Mouse (Mus musculus) kidney, adult 9 months (tissue): Measurements from ENCODE around the gene BC024978.
A peak's percentile ranks its signal among the peaks of the same experiment; 100 is the strongest.

ENCODE experiments used
- DNase-seq: peaks from one replicate; pipeline ENCODE4 v3.0.0; 2022

The BC024978 gene

GRCm38 (mm10) chr7:27178324-27179216 is 17.0 kb upstream of the BC024978 start, which contains the start of gene Rab4b:
Gene Rab4b (minus strand): TSS chr7:27178896.
- peak; percentile 100 for DNase-seq

GRCm38 (mm10) chr7:27179217-27179918 is 16.2 kb upstream of the BC024978 start:
- no peak for DNase-seq

DNA sequence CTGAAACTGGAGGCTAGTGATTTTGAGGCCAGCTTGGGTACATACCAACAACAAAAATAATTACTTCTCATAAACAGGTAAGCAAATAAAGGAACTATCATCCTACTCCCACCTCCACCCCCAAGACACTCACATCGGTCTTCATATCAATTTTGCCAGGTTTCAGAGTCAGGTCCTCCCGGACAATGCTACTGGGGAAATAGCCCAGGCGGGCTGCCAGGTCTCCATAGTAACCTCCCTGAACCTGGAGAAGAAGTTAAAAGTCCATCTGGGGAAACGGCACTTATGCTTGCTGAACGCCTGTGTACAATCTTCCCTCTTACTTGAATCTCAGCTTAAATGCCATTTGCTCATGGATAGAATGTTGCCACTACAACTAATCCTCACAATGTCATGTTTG is 15.5 kb upstream of the BC024978 start:
- DNase-seq, result peak; percentile 95

DNA sequence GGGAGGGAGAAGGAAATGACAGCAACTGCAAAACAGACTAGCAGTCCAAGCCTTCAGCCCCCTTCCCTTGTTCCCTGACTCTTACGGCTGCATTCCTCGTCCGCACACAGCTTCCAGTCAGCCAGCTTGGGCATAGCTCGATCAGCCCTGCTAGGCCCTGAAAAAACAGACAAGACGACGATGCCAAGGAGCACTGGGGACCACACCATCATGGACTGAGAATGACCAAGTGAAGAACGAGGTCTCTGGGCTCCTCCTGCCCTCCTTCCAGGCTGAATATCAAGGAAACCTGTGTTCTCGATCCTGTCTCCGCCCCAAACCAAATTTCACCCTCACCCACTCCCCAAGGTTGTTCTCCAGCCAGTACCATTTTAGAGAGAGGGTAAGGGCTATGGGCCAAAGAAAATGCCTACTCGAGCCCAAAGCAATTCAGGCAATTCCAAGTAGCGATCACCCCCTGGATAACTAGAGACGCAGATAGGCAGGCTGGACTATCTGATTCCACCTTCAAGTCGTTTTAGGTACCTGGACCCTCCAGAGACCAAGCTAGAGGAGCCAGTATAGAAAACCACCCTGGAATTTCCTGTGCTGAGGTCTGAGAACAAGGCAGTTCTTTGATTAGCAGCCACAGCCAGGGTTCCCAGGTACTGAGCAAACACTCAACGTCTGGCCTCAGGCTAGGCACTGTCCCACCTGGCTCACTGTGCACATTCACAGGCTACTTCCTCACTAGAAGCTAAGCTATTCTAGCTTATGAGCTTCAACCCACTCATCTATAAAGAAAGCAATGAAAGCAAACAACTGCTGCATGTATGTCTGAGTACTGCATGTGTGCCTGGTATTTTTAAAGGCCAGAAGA is 14.5 kb upstream of the BC024978 start, which contains the start of the genes Gm21983 and Mia:
Gene Gm21983 (minus strand): TSS at position 250 of the 859 bp plus-strand sequence.
Gene Mia (minus strand): TSS at position 321 of the 859 bp plus-strand sequence.
- no peak for DNase-seq

DNA sequence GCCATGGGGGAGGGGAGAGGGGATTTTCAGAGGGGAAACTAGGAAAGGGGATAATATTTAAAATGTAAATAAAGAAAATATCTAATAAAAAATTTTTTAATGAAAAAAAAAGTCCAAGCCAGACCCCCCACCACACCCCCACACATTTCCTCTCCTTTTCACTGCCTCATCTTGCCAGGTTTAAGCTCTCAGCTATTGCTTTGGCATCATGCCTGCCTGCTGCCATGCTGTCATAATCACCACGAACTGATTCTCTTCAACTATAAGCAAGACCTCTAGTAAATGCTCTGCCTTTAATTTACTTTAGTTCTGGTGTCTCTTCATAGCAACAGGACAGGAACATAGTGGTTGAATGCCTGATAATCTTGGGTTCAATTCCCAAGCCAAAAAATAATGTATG is 13.1 kb upstream of the BC024978 start:
- DNase-seq, result no peak

- DNase-seq, result no peak
Measured at GRCm38 (mm10) chr7:27184964-27185363, 10.6 kb upstream of the BC024978 start.

- DNase-seq, result peak; percentile 59
Measured at GRCm38 (mm10) chr7:27185986-27186385, 9.6 kb upstream of the BC024978 start.

GRCm38 (mm10) chr7:27189271-27189931 is 6.2 kb upstream of the BC024978 start:
- no peak for DNase-seq

GRCm38 (mm10) chr7:27192434-27192833 is 3.1 kb upstream of the BC024978 start:
- no peak for DNase-seq

DNA sequence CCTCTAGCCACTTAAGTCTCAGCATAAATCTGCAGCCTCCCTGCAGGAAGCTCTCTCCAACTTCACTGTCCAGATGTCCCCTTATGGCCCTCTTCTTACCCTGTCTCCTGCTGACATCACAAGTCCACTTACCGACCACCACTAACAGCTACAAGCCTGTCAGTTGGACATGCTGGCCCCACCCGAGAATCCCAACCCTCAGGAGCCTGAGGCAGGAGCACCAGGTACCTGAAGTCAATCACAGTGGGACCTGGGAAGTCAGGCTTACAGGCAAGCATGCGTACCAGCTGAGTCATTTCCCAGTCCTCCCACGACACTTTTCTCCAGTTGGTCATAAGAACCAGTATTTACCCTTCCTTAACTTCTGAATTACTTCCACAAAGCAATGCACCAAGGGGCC is 1.9 kb upstream of the BC024978 start:
- no peak for DNase-seq

DNA sequence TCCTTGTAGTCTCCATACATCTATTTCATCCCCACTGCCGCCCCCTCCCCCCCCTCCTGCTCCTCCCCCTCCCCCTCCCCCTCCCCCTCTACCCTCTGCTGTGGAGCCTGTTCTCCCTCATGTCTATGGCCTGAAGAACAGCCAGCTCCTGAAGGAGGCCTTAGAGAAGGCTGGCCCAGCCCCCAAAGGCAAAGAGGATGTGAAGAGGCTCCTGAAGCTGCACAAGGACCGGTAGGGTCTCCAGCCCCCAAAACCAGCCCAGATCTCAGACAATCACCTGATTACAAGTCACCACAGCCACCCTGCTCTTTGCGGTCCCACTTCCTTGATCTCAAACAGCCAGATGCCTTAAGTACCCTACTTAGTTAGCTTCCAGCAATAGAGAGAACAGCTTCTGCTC is 1.6 kb downstream of the BC024978 start:
- no peak for DNase-seq

- no peak for DNase-seq
Measured at GRCm38 (mm10) chr7:27197634-27198033, 2.1 kb downstream of the BC024978 start.

GRCm38 (mm10) chr7:27198355-27198754 is 2.8 kb downstream of the BC024978 start:
- DNase-seq, result no peak

DNA sequence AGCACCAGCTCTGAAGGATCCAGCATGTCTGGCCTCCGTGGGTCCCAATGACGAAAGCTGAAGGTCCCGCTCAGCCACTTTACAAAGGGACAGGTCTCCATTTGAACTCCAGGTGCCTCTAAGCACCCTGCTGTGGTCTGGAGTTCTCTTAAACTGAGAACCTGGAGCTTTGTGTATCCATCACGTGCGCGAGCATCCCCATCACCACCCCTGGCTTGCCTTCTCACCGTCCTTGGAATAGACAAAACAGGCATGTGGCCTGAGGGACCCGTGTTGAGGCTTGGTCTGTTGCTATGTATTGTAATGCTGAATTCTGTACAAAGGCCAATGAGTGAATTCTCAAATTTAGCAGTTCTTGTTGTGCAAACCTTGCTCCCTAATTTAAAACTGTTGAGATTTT is 3.2 kb downstream of the BC024978 start:
- no peak for DNase-seq

DNA sequence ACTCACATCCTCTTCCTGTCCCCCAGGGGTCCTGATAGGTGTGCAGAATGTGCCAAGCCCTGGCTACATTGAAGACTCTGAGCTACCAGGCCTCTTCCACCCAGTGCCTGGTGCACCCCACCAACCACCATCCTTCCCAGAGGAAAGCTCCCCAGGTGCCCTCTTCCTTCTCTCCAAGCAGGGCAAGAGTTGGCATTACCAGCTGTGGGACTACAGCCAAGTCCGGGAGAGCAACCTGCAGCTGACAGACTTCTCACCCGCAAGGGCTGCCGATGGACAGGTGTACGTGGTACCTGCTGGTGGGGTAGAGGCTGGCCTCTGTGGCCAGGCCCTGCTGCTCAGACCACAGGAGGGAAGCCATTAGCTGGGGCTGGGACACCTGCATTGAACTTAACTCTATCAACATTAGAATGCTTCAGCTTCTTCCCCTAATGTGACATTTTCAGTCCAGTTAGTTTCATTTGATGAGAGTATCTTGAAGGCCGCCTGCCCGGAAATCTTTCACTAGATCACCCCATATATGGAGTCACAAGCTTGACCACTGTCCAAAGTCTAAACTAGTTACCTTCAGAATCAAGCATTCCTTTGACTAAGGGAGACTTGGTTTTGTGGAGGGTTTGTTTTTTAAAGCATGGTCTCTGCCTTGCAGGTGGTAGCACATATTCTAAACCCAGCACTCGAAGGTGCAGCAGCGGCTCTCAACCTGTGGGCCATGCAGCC is 8.3 kb downstream of the BC024978 start:
- DNase-seq, result peak; percentile 65

- DNase-seq, result no peak
Measured at GRCm38 (mm10) chr7:27212626-27213025, 17.0 kb downstream of the BC024978 start.

DNA sequence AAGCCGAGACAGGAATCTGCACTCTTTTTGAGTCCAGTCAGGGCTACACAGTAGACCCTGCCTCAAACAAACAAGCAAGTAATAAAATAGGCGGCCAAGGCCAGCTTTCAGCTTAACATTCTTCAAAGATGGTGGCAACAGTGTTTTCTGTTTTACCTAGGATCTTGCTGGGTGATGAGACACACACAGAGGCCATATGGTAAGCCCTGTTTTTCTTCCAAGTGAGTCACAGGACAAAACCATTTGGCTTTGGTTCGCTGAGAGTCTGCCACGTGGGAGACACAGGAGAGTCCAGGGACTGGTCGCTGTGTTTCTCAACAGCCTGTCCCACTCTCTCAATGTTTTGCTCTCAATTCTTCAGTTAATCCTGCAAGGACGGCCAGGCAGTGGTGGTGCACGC is 23.0 kb downstream of the BC024978 start:
- no peak for DNase-seq

- no peak for DNase-seq
Measured at GRCm38 (mm10) chr7:27219937-27220336, 24.4 kb downstream of the BC024978 start.

DNA sequence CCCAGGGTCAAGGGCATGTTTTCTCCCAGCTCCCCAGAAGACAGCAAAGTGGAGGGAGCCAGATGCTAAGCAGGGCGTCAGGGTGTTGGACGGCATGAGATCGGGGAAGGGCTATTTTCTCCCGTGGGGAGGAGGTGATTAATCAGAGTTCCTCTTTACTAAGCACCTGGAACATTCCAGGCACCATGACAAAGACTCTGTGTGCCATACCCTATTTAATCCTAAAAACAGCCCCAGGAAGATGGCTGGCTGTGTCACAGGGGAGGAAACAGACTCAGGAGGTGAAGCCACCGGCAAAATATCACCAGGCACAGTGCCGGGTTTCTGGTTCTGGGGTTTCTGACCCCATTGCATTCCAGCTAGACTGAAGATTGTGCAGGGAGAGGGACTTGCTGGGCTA is 26.4 kb downstream of the BC024978 start:
- DNase-seq, result no peak

DNA sequence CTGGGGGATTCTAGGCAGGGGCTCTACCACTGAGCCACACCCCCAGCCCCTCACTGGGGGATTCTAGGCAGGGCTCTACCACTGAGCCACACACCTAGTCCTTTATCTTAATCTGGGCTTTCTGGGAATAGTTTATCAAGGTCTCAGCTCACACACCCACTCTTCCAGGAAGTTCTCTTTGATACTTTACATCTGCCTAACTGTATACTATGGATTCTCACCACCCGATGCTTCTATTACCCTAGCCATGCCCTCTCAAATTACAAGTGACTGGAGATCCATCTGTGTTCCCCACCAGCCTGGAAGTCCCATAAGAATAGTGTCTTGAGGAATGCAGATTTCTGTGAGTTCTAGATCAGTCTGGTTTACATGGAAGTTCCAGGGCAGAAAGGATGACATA is 27.0 kb downstream of the BC024978 start:
- DNase-seq, result no peak

- DNase-seq, result no peak
Measured at GRCm38 (mm10) chr7:27224877-27225575, 29.4 kb downstream of the BC024978 start.
